Mouse (Mus musculus): ENCODE measurements around the gene Renbp. TPM values are rescaled to one million over a fixed set of nuclear protein-coding genes. Genes with fewer than 3 reads are reported as not detected.
A peak's percentile ranks its signal among the peaks of the same experiment; 100 is the strongest.

Gene Renbp
- polyA plus RNA-seq (2014; fragmentation: Nextera tagmentation; extraction: Ambion mirVana): 12.3 and 14.4 TPM in 2 replicates

DNA sequence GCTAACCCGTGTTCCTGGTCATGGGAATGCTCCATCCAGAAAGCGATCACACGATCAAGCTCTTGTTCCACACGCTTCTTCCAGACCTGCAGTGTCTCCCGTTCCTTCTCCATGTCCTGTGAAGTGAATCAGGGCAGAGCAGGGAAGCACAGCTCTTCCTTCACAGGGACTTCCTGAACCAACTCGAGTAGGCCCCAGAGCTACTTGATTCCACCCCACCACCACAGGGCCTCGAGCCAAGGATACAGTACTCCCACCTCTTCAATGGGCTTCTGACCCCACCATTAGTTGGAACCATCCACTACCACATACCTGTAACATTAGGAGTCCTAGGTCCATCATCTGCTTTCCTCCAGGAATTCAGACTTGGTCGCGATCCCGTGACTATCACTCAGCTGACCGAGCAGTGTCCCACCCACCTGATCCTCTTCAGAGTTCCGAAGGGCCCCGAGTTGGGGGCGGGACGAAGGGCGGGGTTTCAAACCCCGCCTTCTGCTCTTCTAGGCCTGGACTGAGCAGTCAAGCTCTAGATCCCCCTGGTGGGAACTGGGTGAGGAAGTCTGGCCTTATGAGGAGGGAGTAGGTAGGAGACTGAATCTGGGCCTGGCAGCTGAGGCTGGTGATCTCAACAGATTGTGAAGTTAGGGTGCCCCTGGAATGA is at the start of gene Renbp:
Renbp (minus strand) TSS at position 449 of the 661 bp plus-strand sequence.
- ATAC-seq (replicated peaks; ENCODE audit: low FRiP score) (peak; percentile 73), DNase-seq (ENCODE audit: low spot score) (peak; percentile 69)
- H3K4me2 ChIP-seq (ENCODE audit: low read depth, low read length, severe bottlenecking): 0 out of 2 replicates have a peak within 1 kb of the TSS, but pooled peaks have one; percentile 21
- 42% methylated on average over 17 of the region's 17 CpGs for WGBS
- no peaks in the 10 kb centered on the region for H3K27me3 ChIP-seq (ENCODE audit: control insufficient read depth, insufficient read depth, low read length)
- no peaks in the 10 kb centered on the region for H3K4me1 ChIP-seq (replicated peaks; ENCODE audit: control insufficient read depth, insufficient read depth, low read length)
- H3K9me3 ChIP-seq (ENCODE audit: control insufficient read depth, low read length): no peaks in the 10 kb centered on the region
- no peak within 1 kb of the TSS for H3K9ac ChIP-seq (ENCODE audit: low read length)
- no peaks in the 10 kb centered on the region for H3K36me3 ChIP-seq (ENCODE audit: control insufficient read depth, insufficient read depth, low read length)
- no peak within 1 kb of the TSS for H3K27ac ChIP-seq (ENCODE audit: low read depth, low read length)
- H3K4me3 ChIP-seq (ENCODE audit: low read depth, low read length): no peak within 1 kb of the TSS; the same call in 1 of the 2 replicates

DNA sequence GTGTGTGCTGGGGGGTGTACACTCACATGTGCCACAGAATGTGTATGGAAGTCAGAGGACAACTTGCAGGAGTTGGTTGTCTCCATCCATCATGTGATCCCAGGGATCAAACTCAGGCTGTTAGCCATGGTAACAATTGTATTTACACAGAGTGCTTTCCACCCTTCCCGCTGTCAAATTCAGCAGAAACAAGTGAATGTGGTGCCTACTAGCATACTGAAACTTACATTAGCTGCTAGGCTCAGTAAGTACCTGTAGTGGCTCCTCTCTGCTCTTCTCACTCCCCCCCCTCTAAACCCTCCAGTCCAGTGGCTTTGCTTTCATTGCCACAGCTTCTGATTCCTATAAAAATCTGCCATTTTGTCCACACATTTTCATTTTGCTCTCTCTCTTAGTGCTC is 47.1 kb upstream of the Renbp start:
- ATAC-seq (replicated peaks; ENCODE audit: low FRiP score) (no peak), DNase-seq (ENCODE audit: low spot score) (no peak)
- H3K27ac ChIP-seq (ENCODE audit: low read depth, low read length): no peak overlapping the region
- no peak overlapping the region for H3K4me2 ChIP-seq (ENCODE audit: low read depth, low read length, severe bottlenecking)
- 88% methylated on average over 1 of the region's 1 CpGs for WGBS
- no peaks in the 10 kb centered on the region for H3K27me3 ChIP-seq (ENCODE audit: control insufficient read depth, insufficient read depth, low read length)
- H3K4me1 ChIP-seq (replicated peaks; ENCODE audit: control insufficient read depth, insufficient read depth, low read length): no peaks in the 10 kb centered on the region
- no peaks in the 10 kb centered on the region for H3K9me3 ChIP-seq (ENCODE audit: control insufficient read depth, low read length)
- no peak overlapping the region for H3K9ac ChIP-seq (ENCODE audit: low read length)
- no peaks in the 10 kb centered on the region for H3K36me3 ChIP-seq (ENCODE audit: control insufficient read depth, insufficient read depth, low read length)
- H3K4me3 ChIP-seq (ENCODE audit: low read depth, low read length): no peak overlapping the region

DNA sequence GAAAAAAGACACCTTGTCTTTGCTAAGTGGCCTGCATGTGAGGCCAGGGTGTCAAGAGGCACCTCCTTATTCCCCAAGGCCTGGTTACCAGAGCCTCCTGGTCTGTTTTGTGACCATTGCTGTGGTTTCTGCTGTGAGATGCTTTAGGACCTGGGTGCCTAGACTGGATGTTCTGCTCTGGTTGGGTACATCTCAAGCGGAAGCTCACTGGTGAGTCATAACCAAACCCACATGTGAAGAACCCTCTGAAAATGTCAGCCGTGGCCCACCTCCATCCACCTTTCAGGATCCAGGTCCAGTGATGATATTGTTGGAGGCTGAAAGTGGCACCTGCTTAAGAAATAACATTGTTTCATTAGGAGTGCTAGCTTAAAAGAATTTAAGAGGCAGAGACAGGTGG is 45.6 kb upstream of the Renbp start:
- no peaks in the 10 kb centered on the region for H3K36me3 ChIP-seq (ENCODE audit: control insufficient read depth, insufficient read depth, low read length)
- no peaks in the 10 kb centered on the region for H3K27me3 ChIP-seq (ENCODE audit: control insufficient read depth, insufficient read depth, low read length)
- no peak overlapping the region for H3K4me3 ChIP-seq (ENCODE audit: low read depth, low read length)
- no peak overlapping the region for H3K4me2 ChIP-seq (ENCODE audit: low read depth, low read length, severe bottlenecking)
- no peak overlapping the region for H3K27ac ChIP-seq (ENCODE audit: low read depth, low read length)
- ATAC-seq (replicated peaks; ENCODE audit: low FRiP score): no peak
- H3K9me3 ChIP-seq (ENCODE audit: control insufficient read depth, low read length): no peaks in the 10 kb centered on the region
- DNase-seq (ENCODE audit: low spot score): no peak
- H3K4me1 ChIP-seq (replicated peaks; ENCODE audit: control insufficient read depth, insufficient read depth, low read length): no peaks in the 10 kb centered on the region
- no peak overlapping the region for H3K9ac ChIP-seq (ENCODE audit: low read length)
- WGBS: 85% methylated on average over 2 of the region's 2 CpGs

DNA sequence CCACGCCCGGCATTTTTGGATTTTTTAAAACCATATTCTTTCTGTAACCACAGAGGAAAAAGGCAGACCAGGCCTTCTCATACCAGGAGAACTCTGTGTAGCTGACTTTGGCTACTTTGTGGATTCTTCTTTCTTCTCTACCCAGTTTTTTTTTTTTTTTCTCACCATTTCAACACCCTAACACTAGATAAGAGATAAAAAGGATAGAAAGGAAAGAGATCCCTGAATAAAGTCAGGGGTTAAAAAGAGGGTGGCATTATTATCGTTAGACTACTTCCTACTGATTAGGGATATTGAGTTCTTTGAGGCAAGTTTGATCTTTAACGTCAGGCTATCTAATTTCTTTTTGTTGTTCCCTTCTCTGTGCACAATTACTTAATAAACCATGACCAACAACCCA is 42.1 kb upstream of the Renbp start:
- ATAC-seq (replicated peaks; ENCODE audit: low FRiP score): no peak
- WGBS: 81% methylated on average over 4 of the region's 4 CpGs

DNA sequence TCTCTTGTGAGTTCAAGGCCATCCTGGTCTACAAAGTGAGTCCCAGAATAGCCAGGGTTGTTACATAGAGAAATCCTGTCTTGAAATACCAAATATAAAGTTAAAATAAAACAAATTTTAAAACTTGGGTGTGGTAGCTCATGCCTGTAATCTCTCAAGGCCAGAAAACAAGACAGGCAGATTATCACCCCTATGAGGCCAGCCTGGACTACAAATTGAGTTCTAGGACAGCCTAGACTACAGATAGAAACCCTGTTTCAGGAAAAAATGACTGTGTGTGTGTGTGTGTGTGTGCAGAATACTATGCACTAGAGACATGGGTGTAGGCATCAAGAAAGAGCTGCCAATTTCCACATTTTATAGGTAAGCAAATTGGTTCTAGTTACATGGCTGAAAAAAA is 40.1 kb upstream of the Renbp start:
- Histone ChIP-seq H3K9ac (ENCODE audit: low read length) (no peak overlapping the region), H3K27me3 (ENCODE audit: control insufficient read depth, insufficient read depth, low read length) (no peaks in the 10 kb centered on the region), H3K4me2 (ENCODE audit: low read depth, low read length, severe bottlenecking) (no peak overlapping the region), H3K4me1 (replicated peaks; ENCODE audit: control insufficient read depth, insufficient read depth, low read length) (no peaks in the 10 kb centered on the region), H3K4me3 (ENCODE audit: low read depth, low read length) (no peak overlapping the region), H3K9me3 (ENCODE audit: control insufficient read depth, low read length) (no peaks in the 10 kb centered on the region), H3K36me3 (ENCODE audit: control insufficient read depth, insufficient read depth, low read length) (no peaks in the 10 kb centered on the region), H3K27ac (ENCODE audit: low read depth, low read length) (no peak overlapping the region)
- ATAC-seq (replicated peaks; ENCODE audit: low FRiP score): no peak
- DNase-seq (ENCODE audit: low spot score): no peak

More for the DNA sequence above, 42.1 kb upstream of the Renbp start:
- no peak for DNase-seq (ENCODE audit: low spot score)
- Histone ChIP-seq H3K4me2 (ENCODE audit: low read depth, low read length, severe bottlenecking) (no peak overlapping the region), H3K4me3 (ENCODE audit: low read depth, low read length) (no peak overlapping the region), H3K9me3 (ENCODE audit: control insufficient read depth, low read length) (no peaks in the 10 kb centered on the region), H3K36me3 (ENCODE audit: control insufficient read depth, insufficient read depth, low read length) (no peaks in the 10 kb centered on the region), H3K27ac (ENCODE audit: low read depth, low read length) (no peak overlapping the region), H3K9ac (ENCODE audit: low read length) (no peak overlapping the region), H3K27me3 (ENCODE audit: control insufficient read depth, insufficient read depth, low read length) (no peaks in the 10 kb centered on the region), H3K4me1 (replicated peaks; ENCODE audit: control insufficient read depth, insufficient read depth, low read length) (no peaks in the 10 kb centered on the region)

DNA sequence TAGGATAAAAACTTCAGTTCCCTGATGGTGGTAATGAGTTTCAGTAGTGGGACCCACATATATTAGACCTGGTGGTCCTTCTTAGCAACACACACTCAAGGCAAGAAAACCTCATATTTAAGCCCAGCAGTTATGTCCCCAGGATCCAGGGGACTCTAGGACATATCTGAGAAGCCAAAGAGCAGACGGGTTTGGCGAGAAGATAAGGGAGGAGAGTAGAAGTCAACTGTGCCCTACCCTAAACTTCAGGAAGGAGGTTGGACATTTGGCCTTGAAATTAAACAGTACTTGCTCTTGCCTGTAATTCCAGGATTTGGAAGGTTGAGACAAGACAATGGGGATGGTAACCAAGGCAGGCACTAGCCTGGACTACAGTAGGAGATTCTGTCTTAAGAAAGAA is 39.1 kb upstream of the Renbp start:
- whole genome bisulfite sequencing: 88% methylated on average over 2 of the region's 2 CpGs
- Histone ChIP-seq H3K4me2 (ENCODE audit: low read depth, low read length, severe bottlenecking) (no peak overlapping the region), H3K27ac (ENCODE audit: low read depth, low read length) (no peak overlapping the region), H3K9ac (ENCODE audit: low read length) (no peak overlapping the region), H3K4me1 (replicated peaks; ENCODE audit: control insufficient read depth, insufficient read depth, low read length) (no peaks in the 10 kb centered on the region), H3K27me3 (ENCODE audit: control insufficient read depth, insufficient read depth, low read length) (no peaks in the 10 kb centered on the region), H3K9me3 (ENCODE audit: control insufficient read depth, low read length) (no peaks in the 10 kb centered on the region), H3K4me3 (ENCODE audit: low read depth, low read length) (no peak overlapping the region), H3K36me3 (ENCODE audit: control insufficient read depth, insufficient read depth, low read length) (no peaks in the 10 kb centered on the region)
- no peak for DNase-seq (ENCODE audit: low spot score)
- ATAC-seq (replicated peaks; ENCODE audit: low FRiP score): no peak

DNA sequence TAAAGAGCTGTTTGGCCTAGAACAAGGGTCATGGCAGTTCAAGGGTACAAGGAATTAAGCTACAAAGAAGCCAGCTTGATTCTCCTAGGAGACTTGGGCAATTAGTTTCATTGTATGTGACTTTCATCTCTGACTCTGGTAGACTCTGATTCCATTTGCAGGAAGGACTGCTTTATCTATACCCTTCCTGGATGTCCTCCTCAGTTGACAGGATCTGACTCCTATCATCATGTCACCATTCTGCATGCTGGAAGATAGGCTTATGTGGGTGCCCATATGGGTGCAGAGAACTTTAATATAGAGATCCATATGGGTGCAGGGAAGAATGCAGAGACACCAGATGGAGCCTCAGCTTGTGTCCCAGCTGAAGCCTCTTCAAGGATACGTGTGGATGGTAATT is 38.5 kb upstream of the Renbp start:
- WGBS: 78% methylated on average over 1 of the region's 1 CpGs

DNA sequence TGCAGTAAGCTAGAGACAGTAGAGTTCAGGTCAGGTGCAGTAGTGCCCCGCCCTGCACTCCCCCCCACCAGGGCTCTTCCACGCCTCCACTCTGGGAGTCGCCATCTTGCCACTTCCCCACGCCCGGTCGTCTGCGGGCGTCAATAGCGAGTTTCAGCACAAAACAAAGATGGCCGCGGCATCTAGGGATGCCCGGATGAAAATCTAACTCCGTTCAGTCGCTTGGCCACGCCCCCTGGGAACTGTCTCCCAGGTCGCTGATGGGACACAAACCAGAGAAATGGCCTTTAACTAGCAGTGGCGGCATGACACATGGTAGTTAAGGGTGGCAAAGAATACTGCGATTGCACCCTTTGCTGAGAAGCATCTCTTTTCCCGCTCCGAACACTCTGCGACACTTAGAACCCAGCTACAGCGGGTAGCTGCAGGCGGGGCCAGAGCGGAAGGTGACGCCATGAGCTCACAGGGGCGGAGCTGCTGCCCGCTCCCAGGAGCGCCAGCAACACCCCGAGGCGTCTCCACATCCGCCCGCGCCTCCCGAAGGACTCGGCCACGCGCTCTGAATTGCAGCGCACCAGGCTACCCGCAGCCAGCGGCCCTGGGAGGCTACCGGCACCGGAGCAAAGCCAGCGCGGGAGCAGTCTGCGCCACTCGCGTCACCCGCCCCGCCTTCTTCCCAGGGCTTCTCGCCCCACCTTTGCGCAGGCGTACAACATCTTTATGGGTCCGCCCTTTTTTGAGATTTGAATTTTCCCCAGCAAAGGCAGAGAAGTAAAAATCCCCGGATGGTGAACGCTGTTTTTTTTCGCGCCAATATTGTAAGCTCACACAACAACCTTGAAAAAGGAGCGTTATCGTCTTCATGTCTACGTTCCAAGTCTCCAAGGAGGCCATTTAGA is 36.8 kb upstream of the Renbp start:
- no peaks in the 10 kb centered on the region for H3K36me3 ChIP-seq (ENCODE audit: control insufficient read depth, insufficient read depth, low read length)
- H3K4me1 ChIP-seq (replicated peaks; ENCODE audit: control insufficient read depth, insufficient read depth, low read length): peaks cover 4% of the 10 kb centered on the region; the same call in 1 of the 2 replicates
- peak overlapping the region; percentile 71 for H3K4me3 ChIP-seq (ENCODE audit: low read depth, low read length)
- DNase-seq (ENCODE audit: low spot score) (peak; percentile 91), ATAC-seq (replicated peaks; ENCODE audit: low FRiP score) (peak; percentile 89)
- peak overlapping the region; percentile 77 for H3K9ac ChIP-seq (ENCODE audit: low read length)
- H3K27me3 ChIP-seq (ENCODE audit: control insufficient read depth, insufficient read depth, low read length): no peaks in the 10 kb centered on the region
- peak overlapping the region; percentile 47 for H3K4me2 ChIP-seq (ENCODE audit: low read depth, low read length, severe bottlenecking)
- no peaks in the 10 kb centered on the region for H3K9me3 ChIP-seq (ENCODE audit: control insufficient read depth, low read length)
- 21% methylated on average over 57 of the region's 60 CpGs for WGBS
- peak overlapping the region; percentile 97 for H3K27ac ChIP-seq (ENCODE audit: low read depth, low read length)

More for the DNA sequence above, 38.5 kb upstream of the Renbp start:
- H3K9ac ChIP-seq (ENCODE audit: low read length): no peak overlapping the region
- no peaks in the 10 kb centered on the region for H3K27me3 ChIP-seq (ENCODE audit: control insufficient read depth, insufficient read depth, low read length)
- peaks cover 1% of the 10 kb centered on the region; the same call in 1 of the 2 replicates for H3K4me1 ChIP-seq (replicated peaks; ENCODE audit: control insufficient read depth, insufficient read depth, low read length)
- no peak overlapping the region for H3K4me3 ChIP-seq (ENCODE audit: low read depth, low read length)
- no peaks in the 10 kb centered on the region for H3K36me3 ChIP-seq (ENCODE audit: control insufficient read depth, insufficient read depth, low read length)
- no peak overlapping the region for H3K27ac ChIP-seq (ENCODE audit: low read depth, low read length)
- no peak for DNase-seq (ENCODE audit: low spot score)
- H3K4me2 ChIP-seq (ENCODE audit: low read depth, low read length, severe bottlenecking): no peak overlapping the region
- no peaks in the 10 kb centered on the region for H3K9me3 ChIP-seq (ENCODE audit: control insufficient read depth, low read length)
- no peak for ATAC-seq (replicated peaks; ENCODE audit: low FRiP score)
